Mouse (Mus musculus): ENCODE data around the gene Prdm10. TPM values are rescaled to one million over a fixed set of nuclear protein-coding genes. Genes with fewer than 3 reads are reported as not detected.
A peak's percentile ranks its signal among the peaks of the same experiment; 100 is the strongest.

Prdm10 gene
- polyA plus RNA-seq, 1 experiment from 2014 or later, result 9.1 TPM

GRCm38 (mm10) chr9:31247447-31248220 is 32.7 kb upstream of the Prdm10 start:
- no peak overlapping the region for H3K9ac ChIP-seq
- H3K4me3 ChIP-seq, result no peak overlapping the region
- no peak overlapping the region for H3K27ac ChIP-seq
- no peaks in the 10 kb centered on the region for H3K36me3 ChIP-seq
- no peak overlapping the region for H3K4me2 ChIP-seq (replicated peaks)
- H3K27me3 ChIP-seq, result no peaks in the 10 kb centered on the region
- ATAC-seq (ENCODE audit: low FRiP score), result no peak
- H3K4me1 ChIP-seq, result peaks cover 4% of the 10 kb centered on the region; the same call in 1 of the 2 replicates
- no peaks in the 10 kb centered on the region for H3K9me3 ChIP-seq (replicated peaks)
- 82% methylated on average over 8 of the region's 8 CpGs for WGBS

GRCm38 (mm10) chr9:31252182-31252799 is 28.0 kb upstream of the Prdm10 start:
- Histone ChIP-seq H3K27ac (no peak overlapping the region), H3K9me3 (replicated peaks) (no peaks in the 10 kb centered on the region), H3K27me3 (no peaks in the 10 kb centered on the region), H3K4me3 (no peak overlapping the region), H3K9ac (no peak overlapping the region), H3K4me1 (0 out of 2 replicates have a peak, but pooled peaks cover 4% of the 10 kb centered on the region), H3K36me3 (no peaks in the 10 kb centered on the region), H3K4me2 (replicated peaks) (no peak overlapping the region)
- no peak for ATAC-seq (ENCODE audit: low FRiP score)
- WGBS, result 83% methylated on average over 10 of the region's 10 CpGs

GRCm38 (mm10) chr9:31253311-31253734 is 27.0 kb upstream of the Prdm10 start:
- no peak for ATAC-seq (ENCODE audit: low FRiP score)
- Histone ChIP-seq H3K4me3 (no peak overlapping the region), H3K27me3 (no peaks in the 10 kb centered on the region), H3K9ac (no peak overlapping the region), H3K36me3 (no peaks in the 10 kb centered on the region), H3K4me1 (0 out of 2 replicates have a peak, but pooled peaks cover 4% of the 10 kb centered on the region), H3K9me3 (replicated peaks) (no peaks in the 10 kb centered on the region), H3K27ac (0 out of 2 replicates have a peak overlapping the region, but pooled peaks have one; percentile 17), H3K4me2 (replicated peaks) (peak overlapping the region; percentile 22; the same call in 1 of the 2 replicates)
- 54% methylated on average over 10 of the region's 10 CpGs for WGBS

GRCm38 (mm10) chr9:31253866-31254696 is 26.3 kb upstream of the Prdm10 start:
- WGBS, result 68% methylated on average over 11 of the region's 11 CpGs
- no peaks in the 10 kb centered on the region for H3K9me3 ChIP-seq (replicated peaks)
- ATAC-seq (ENCODE audit: low FRiP score), result no peak
- 0 out of 2 replicates have a peak, but pooled peaks cover 4% of the 10 kb centered on the region for H3K4me1 ChIP-seq
- no peaks in the 10 kb centered on the region for H3K27me3 ChIP-seq
- H3K36me3 ChIP-seq, result no peaks in the 10 kb centered on the region
- H3K4me2 ChIP-seq (replicated peaks), result no peak overlapping the region
- 0 out of 2 replicates have a peak overlapping the region, but pooled peaks have one; percentile 17 for H3K27ac ChIP-seq
- no peak overlapping the region for H3K9ac ChIP-seq
- no peak overlapping the region for H3K4me3 ChIP-seq

GRCm38 (mm10) chr9:31254697-31255004 is 25.7 kb upstream of the Prdm10 start:
- no peak for ATAC-seq (ENCODE audit: low FRiP score)
- 0 out of 2 replicates have a peak, but pooled peaks cover 4% of the 10 kb centered on the region for H3K4me1 ChIP-seq
- H3K4me3 ChIP-seq, result no peak overlapping the region
- no peak overlapping the region for H3K9ac ChIP-seq
- no peaks in the 10 kb centered on the region for H3K9me3 ChIP-seq (replicated peaks)
- 94% methylated on average over 7 of the region's 7 CpGs for WGBS
- H3K36me3 ChIP-seq, result no peaks in the 10 kb centered on the region
- H3K4me2 ChIP-seq (replicated peaks), result no peak overlapping the region
- no peak overlapping the region for H3K27ac ChIP-seq
- no peaks in the 10 kb centered on the region for H3K27me3 ChIP-seq

- ATAC-seq (ENCODE audit: low FRiP score), result no peak
- Histone ChIP-seq H3K4me1 (0 out of 2 replicates have a peak, but pooled peaks cover 4% of the 10 kb centered on the region), H3K27me3 (no peaks in the 10 kb centered on the region), H3K4me3 (no peak overlapping the region), H3K9ac (no peak overlapping the region), H3K36me3 (no peaks in the 10 kb centered on the region), H3K27ac (no peak overlapping the region), H3K4me2 (replicated peaks) (no peak overlapping the region), H3K9me3 (replicated peaks) (no peaks in the 10 kb centered on the region)
- WGBS, result 89% methylated on average over 7 of the region's 7 CpGs
Observed at GRCm38 (mm10) chr9:31255953-31256352, 24.4 kb upstream of the Prdm10 start.

GRCm38 (mm10) chr9:31258237-31258636 is 22.1 kb upstream of the Prdm10 start:
- no peak overlapping the region for H3K9ac ChIP-seq
- H3K4me2 ChIP-seq (replicated peaks), result no peak overlapping the region
- WGBS, result 81% methylated on average over 3 of the region's 3 CpGs
- no peak overlapping the region for H3K27ac ChIP-seq
- H3K9me3 ChIP-seq (replicated peaks), result no peaks in the 10 kb centered on the region
- no peak for ATAC-seq (ENCODE audit: low FRiP score)
- H3K4me3 ChIP-seq, result no peak overlapping the region
- 0 out of 2 replicates have a peak, but pooled peaks cover 4% of the 10 kb centered on the region for H3K4me1 ChIP-seq
- no peaks in the 10 kb centered on the region for H3K36me3 ChIP-seq
- H3K27me3 ChIP-seq, result no peaks in the 10 kb centered on the region

GRCm38 (mm10) chr9:31260219-31260618 is 20.1 kb upstream of the Prdm10 start:
- H3K9me3 ChIP-seq (replicated peaks), result no peaks in the 10 kb centered on the region
- no peaks in the 10 kb centered on the region for H3K27me3 ChIP-seq
- H3K4me1 ChIP-seq, result no peaks in the 10 kb centered on the region
- WGBS, result 73% methylated on average over 4 of the region's 4 CpGs
- ATAC-seq (ENCODE audit: low FRiP score), result no peak
- no peak overlapping the region for H3K9ac ChIP-seq
- no peaks in the 10 kb centered on the region for H3K36me3 ChIP-seq
- no peak overlapping the region for H3K4me3 ChIP-seq
- H3K4me2 ChIP-seq (replicated peaks), result no peak overlapping the region
- no peak overlapping the region for H3K27ac ChIP-seq

GRCm38 (mm10) chr9:31262226-31263105 is 17.9 kb upstream of the Prdm10 start:
- H3K9me3 ChIP-seq (replicated peaks), result no peaks in the 10 kb centered on the region
- peaks cover 3% of the 10 kb centered on the region; the same call in 1 of the 2 replicates for H3K4me1 ChIP-seq
- no peak for ATAC-seq (ENCODE audit: low FRiP score)
- no peak overlapping the region for H3K9ac ChIP-seq
- no peaks in the 10 kb centered on the region for H3K36me3 ChIP-seq
- 36% methylated on average over 4 of the region's 4 CpGs for WGBS
- no peak overlapping the region for H3K4me2 ChIP-seq (replicated peaks)
- no peaks in the 10 kb centered on the region for H3K27me3 ChIP-seq
- H3K27ac ChIP-seq, result no peak overlapping the region
- no peak overlapping the region for H3K4me3 ChIP-seq

GRCm38 (mm10) chr9:31266013-31266659 is 14.2 kb upstream of the Prdm10 start:
- Histone ChIP-seq H3K36me3 (no peaks in the 10 kb centered on the region), H3K4me2 (replicated peaks) (no peak overlapping the region), H3K27me3 (no peaks in the 10 kb centered on the region), H3K9ac (no peak overlapping the region), H3K9me3 (replicated peaks) (no peaks in the 10 kb centered on the region), H3K4me3 (no peak overlapping the region), H3K4me1 (peaks cover 3% of the 10 kb centered on the region; the same call in 1 of the 2 replicates), H3K27ac (peak overlapping the region; percentile 62)
- 67% methylated on average over 5 of the region's 5 CpGs for WGBS
- no peak for ATAC-seq (ENCODE audit: low FRiP score)
